Mouse (Mus musculus) heart, postnatal 10 days (tissue): Measurements from ENCODE around the gene Fmo6. TPM values are rescaled to one million over a fixed set of nuclear protein-coding genes. Genes with fewer than 3 reads are reported as not detected.

Experiments used
- total RNA-seq, 2 experiments: library from RNA; stranded (reverse); gene quantifications; 2 replicates each; pipeline ENCODE4 v1.2.3; 2021

The Fmo6 gene
- total RNA-seq, 2 experiments from 2014 or later: not detected

Other genes with a start within 250 kb of the Fmo6 start
- 100 to 1,000 TPM; 113 to 126 TPM for gene Prrc2c, start 197.0 kb downstream of the Fmo6 start, total RNA-seq
- gene Fmo4, start 123.5 kb downstream of the Fmo6 start, total RNA-seq: under 1 TPM in 1 of 2 experiments, not detected in 1; 0.27 TPM
- 10 to 100 TPM; 33.4 to 41.8 TPM for gene Fmo1, start 70.9 kb downstream of the Fmo6 start, total RNA-seq
- gene Fmo2, start 38.8 kb downstream of the Fmo6 start, total RNA-seq: 1 to 10 TPM; 4.1 to 9.1 TPM
- not detected for gene Fmo3, start 47.0 kb upstream of the Fmo6 start, total RNA-seq
- gene Mroh9, start 148.2 kb upstream of the Fmo6 start, total RNA-seq: not detected